Mouse (Mus musculus) layer of hippocampus, adult 9-11 months (tissue): Measurements from ENCODE around the gene Bcap31.

Source experiments
- DNase-seq: peaks from one replicate; pipeline ENCODE4 v3.0.0; 2022

The Bcap31 gene

GRCm38 (mm10) chrX:73675231-73675630, 40.7 kb downstream of the Bcap31 start:
- no peak for DNase-seq

GRCm38 (mm10) chrX:73673968-73674661, 41.9 kb downstream of the Bcap31 start:
- DNase-seq: peak; percentile 83

GRCm38 (mm10) chrX:73673619-73673967, 42.4 kb downstream of the Bcap31 start:
- no peak for DNase-seq

- peak; percentile 54 for DNase-seq
Measured at GRCm38 (mm10) chrX:73672879-73673618, 42.9 kb downstream of the Bcap31 start, which contains the start of gene Slc6a8. Gene Slc6a8, plus strand, starts transcription at chrX:73673150.

GRCm38 (mm10) chrX:73672031-73672431, 43.9 kb downstream of the Bcap31 start:
- DNase-seq: peak; percentile 30

GRCm38 (mm10) chrX:73663143-73663542, 52.8 kb downstream of the Bcap31 start:
- no peak for DNase-seq

GRCm38 (mm10) chrX:73660284-73660665, 55.7 kb downstream of the Bcap31 start:
- DNase-seq: no peak

- DNase-seq: no peak
Measured at GRCm38 (mm10) chrX:73659575-73660283, 56.2 kb downstream of the Bcap31 start, which contains the start of gene Pnck. Gene Pnck, minus strand, starts transcription at chrX:73660117.

- peak; percentile 72 for DNase-seq
Measured at GRCm38 (mm10) chrX:73658936-73659574, 56.9 kb downstream of the Bcap31 start.

- no peak for DNase-seq
Measured at GRCm38 (mm10) chrX:73658391-73658790, 57.6 kb downstream of the Bcap31 start.

- DNase-seq: no peak
Measured at GRCm38 (mm10) chrX:73655529-73655928, 60.4 kb downstream of the Bcap31 start.

GRCm38 (mm10) chrX:73654177-73654576, 61.8 kb downstream of the Bcap31 start:
- peak; percentile 61 for DNase-seq

- DNase-seq: no peak
Measured at GRCm38 (mm10) chrX:73653392-73653791, 62.6 kb downstream of the Bcap31 start.

GRCm38 (mm10) chrX:73650869-73651268, 65.1 kb downstream of the Bcap31 start:
- no peak for DNase-seq

GRCm38 (mm10) chrX:73645121-73645520, 70.9 kb downstream of the Bcap31 start:
- no peak for DNase-seq

GRCm38 (mm10) chrX:73639901-73640469, 76.0 kb downstream of the Bcap31 start:
- DNase-seq: no peak

GRCm38 (mm10) chrX:73639255-73639675, 76.7 kb downstream of the Bcap31 start, which contains the start of gene Dusp9:
Gene Dusp9, plus strand, starts transcription at chrX:73639419.
- no peak for DNase-seq

- no peak for DNase-seq
Measured at GRCm38 (mm10) chrX:73637415-73637814, 78.6 kb downstream of the Bcap31 start.
